Mouse (Mus musculus): ENCODE data around the gene Itga8. TPM values are rescaled to one million over a fixed set of nuclear protein-coding genes. Genes with fewer than 3 reads are reported as not detected.

Itga8 gene
- polyA plus RNA-seq, 1 experiment from 2014 or later, result 5.3 TPM

Other genes starting within 250 kb of the Itga8 start
- 56.2 and 64.7 TPM in 2 replicates for gene Mindy3, start 117.5 kb upstream of the Itga8 start, polyA plus RNA-seq (2014; fragmentation: Nextera tagmentation; extraction: Ambion mirVana)